In genomic region chr11:78822792-78823498, GRCm38 (mm10) we compare ENCODE assay signal across 9 mouse cellular contexts. TPM values are rescaled to one million over a fixed set of nuclear protein-coding genes. Genes with fewer than 3 reads are reported as not detected.
DNase-seq lines count a peak whose midpoint lies in the region; ATAC-seq and TF ChIP-seq lines count a peak whose summit lies in the region.
"Had no signal": no experiment of that assay in that cellular context is flagged by ENCODE, and none has a peak within 500 bp of the region (broad histone marks: within the 10 kb centered on the region; RNA-seq: fewer than 3 reads in every experiment).

No protein-coding gene starts in this region.

- H3K4me2 ChIP-seq in embryonic facial prominence, embryonic 14.5 days (ENCODE audit: low read depth, low read length): no peak overlapping the region
- no peak overlapping the region for H3K4me2 ChIP-seq in liver, embryonic 14.5 days (ENCODE audit: low read depth)
- H3K4me2 ChIP-seq: liver, embryonic 13.5 days had no signal

- H3K9me3 ChIP-seq in ES-E14 (ENCODE audit: control insufficient read depth, insufficient read depth, low read depth, low read length): no peaks in the 10 kb centered on the region
- no peaks in the 10 kb centered on the region for H3K9me3 ChIP-seq in embryonic facial prominence, embryonic 14.5 days (ENCODE audit: control insufficient read depth, low read length)
- H3K9me3 ChIP-seq in liver, embryonic 14.5 days (ENCODE audit: control insufficient read depth, low read length): no peaks in the 10 kb centered on the region
- H3K9me3 ChIP-seq: liver, embryonic 13.5 days had no signal

- peaks cover 3 to 9% of the 10 kb centered on the region in 2 experiments for H3K4me1 ChIP-seq in ES-E14 (ENCODE audit: control insufficient read depth in 2 of 2, insufficient read depth in 2 of 2, low read length in 2 of 2, poor library complexity in 1 of 2)
- H3K4me1 ChIP-seq in embryonic facial prominence, embryonic 14.5 days (ENCODE audit: control insufficient read depth, insufficient read depth, low read length): peaks cover 14% of the 10 kb centered on the region
- peaks cover 2 to 13% of the 10 kb centered on the region in 2 experiments; a peak in 3 of 4 replicates for H3K4me1 ChIP-seq in liver, embryonic 14.5 days (replicated peaks; ENCODE audit: control insufficient read depth in 2 of 2, insufficient read depth in 2 of 2, low read length in 1 of 2)

- peak; percentile 71 for TF ChIP-seq CTCF in liver, embryonic 14.5 days (IDR thresholded peaks at IDR 0.05; ENCODE audit: low read depth)

- DNase-seq in adrenal gland, adult (ENCODE audit: inconsistent age in 2 of 2, low spot score in 1 of 2): peak; percentile 60 to 86
- no peak for DNase-seq in adrenal gland, postnatal 4 days (ENCODE audit: low spot score in 2 of 2)
- DNase-seq in layer of hippocampus, postnatal 10 days (ENCODE audit: low spot score in 2 of 2): peak; percentile 54 to 65
- DNase-seq in layer of hippocampus, adult 9-10 months (ENCODE audit: low spot score): no peak
- peak; percentile 47 for DNase-seq in ES-E14 (ENCODE audit: low read depth, low spot score)
- peak; percentile 56 for DNase-seq in embryonic facial prominence, embryonic 14.5 days (ENCODE audit: low spot score)
- DNase-seq in liver, embryonic 14.5 days (ENCODE audit: low read depth in 3 of 3, low spot score in 3 of 3): peak in 1 of 3 experiments; percentile 37
- peak; percentile 42 to 59 for DNase-seq in thymus, postnatal 36 days
- DNase-seq: liver, embryonic 13.5 days had no signal

- no peak for ATAC-seq in embryonic facial prominence, embryonic 14.5 days (ENCODE audit: low read depth)
- ATAC-seq in liver, embryonic 14.5 days (ENCODE audit: insufficient read depth): no peak

- in situ Hi-C loops in ES-E14 (cut with MboI; ENCODE audit: low sequenced_read_pairs in 2 of 2, unreplicated experiment in 2 of 2): loop anchor here (10.0 kb wide), 1 partner anchor 238 kb away; no protein-coding TSS in a partner anchor

- no peak overlapping the region for H3K9ac ChIP-seq in ES-E14 (ENCODE audit: insufficient read depth, low read depth, low read length, poor library complexity, severe bottlenecking)
- H3K9ac ChIP-seq in embryonic facial prominence, embryonic 14.5 days (ENCODE audit: low read depth, low read length): no peak overlapping the region
- H3K9ac ChIP-seq in liver, embryonic 14.5 days (replicated peaks): no peak overlapping the region
- H3K9ac ChIP-seq: liver, embryonic 13.5 days had no signal

- H3K4me3 ChIP-seq in ES-E14 (ENCODE audit: insufficient read depth in 1 of 2, low read depth in 1 of 2, low read length in 2 of 2, poor library complexity in 1 of 2, severe bottlenecking in 1 of 2): no peak overlapping the region
- H3K4me3 ChIP-seq in embryonic facial prominence, embryonic 14.5 days (ENCODE audit: low read depth, low read length): no peak overlapping the region
- no peak overlapping the region for H3K4me3 ChIP-seq in liver, embryonic 14.5 days (ENCODE audit: insufficient read depth in 1 of 2, low read depth in 2 of 2, low read length in 2 of 2)
- H3K4me3 ChIP-seq: liver, embryonic 13.5 days had no signal

- H3K27me3 ChIP-seq in embryonic facial prominence, embryonic 14.5 days (replicated peaks; ENCODE audit: control insufficient read depth, insufficient read depth, low read length): no peaks in the 10 kb centered on the region
- H3K27me3 ChIP-seq in liver, embryonic 14.5 days (ENCODE audit: control insufficient read depth, insufficient read depth, low read length): no peaks in the 10 kb centered on the region
- H3K27me3 ChIP-seq: liver, embryonic 13.5 days had no signal

- WGBS in embryonic facial prominence, embryonic 14.5 days: 58% methylated on average over 13 of the region's 13 CpGs
- 38% methylated on average over 13 of the region's 13 CpGs for WGBS in liver, embryonic 14.5 days (ENCODE audit: insufficient replicate concordance)

- no peak overlapping the region for H3K27ac ChIP-seq in ES-E14 (ENCODE audit: insufficient read depth, low read depth, low read length, poor library complexity, severe bottlenecking)
- H3K27ac ChIP-seq in embryonic facial prominence, embryonic 14.5 days (replicated peaks; ENCODE audit: low read depth, low read length): no peak overlapping the region
- no peak overlapping the region for H3K27ac ChIP-seq in liver, embryonic 14.5 days
- H3K27ac ChIP-seq: liver, embryonic 13.5 days had no signal

- TF ChIP-seq EP300 in liver, embryonic 14.5 days (IDR thresholded peaks at IDR 0.05; ENCODE audit: low read depth): no peak

- no peaks in the 10 kb centered on the region for H3K36me3 ChIP-seq in ES-E14 (ENCODE audit: control insufficient read depth, insufficient read depth, low read length, poor library complexity, severe bottlenecking)
- H3K36me3 ChIP-seq in embryonic facial prominence, embryonic 14.5 days (ENCODE audit: control insufficient read depth, insufficient read depth, low read length): no peaks in the 10 kb centered on the region
- no peaks in the 10 kb centered on the region for H3K36me3 ChIP-seq in liver, embryonic 14.5 days (replicated peaks; ENCODE audit: control insufficient read depth, insufficient read depth, low read depth)
- H3K36me3 ChIP-seq: liver, embryonic 13.5 days had no signal

TF ChIP-seq in ES-E14, 5 proteins besides CTCF, POLR2A, EP300 and RAD21:
- TF ChIP-seq CHD2 (IDR thresholded peaks at IDR 0.05; ENCODE audit: low read depth, low read length) (no peak), HCFC1 (IDR thresholded peaks at IDR 0.05; ENCODE audit: borderline replicate concordance, insufficient read depth, low read length) (no peak), ZC3H11A (IDR thresholded peaks at IDR 0.05; ENCODE audit: borderline replicate concordance, low read depth, low read length) (no peak), MAFK (IDR thresholded peaks at IDR 0.05; ENCODE audit: insufficient read depth, low read depth, low read length) (no peak), ZNF384 (IDR thresholded peaks at IDR 0.05; ENCODE audit: low read depth, low read length) (no peak)
TF ChIP-seq in ES-E14: peak in this region for 0.

RNA-seq across cellular contexts. Expression of gene Lyrm9, which starts 3.4 kb away (rescaled TPM):
- total RNA-seq in adrenal gland, postnatal 4 days (2021): 10 to 100 TPM; 24.2 to 28.6 TPM
- 10 to 100 TPM; 23.5 to 24.6 TPM for total RNA-seq in layer of hippocampus, postnatal 10 days (2021)
- total RNA-seq in ES-E14 (2012; rRNA removed): 19.1 TPM in 2 replicates
- polyA plus RNA-seq in embryonic facial prominence, embryonic 14.5 days (2014; fragmentation: Nextera tagmentation; extraction: Ambion mirVana): 10.5 and 14.2 TPM in 2 replicates
- polyA plus RNA-seq in liver, embryonic 14.5 days (2012; rRNA removed): 3.8 and 12.4 TPM in 2 replicates
- 18.1 and 20.4 TPM in 2 replicates for polyA plus RNA-seq in liver, embryonic 14.5 days (2014; fragmentation: Nextera tagmentation; extraction: Ambion mirVana)

Comparison
In these comparisons a context has a peak if more than half of its experiments do, and no peak if none do; other contexts are left out.
1. DNase-seq: peak in adrenal gland, adult (2 of 2), layer of hippocampus, postnatal 10 days (2 of 2), ES-E14 (single experiment), embryonic facial prominence, embryonic 14.5 days (single experiment) and thymus, postnatal 36 days (2 of 2); none in adrenal gland, postnatal 4 days (0 of 2) and layer of hippocampus, adult 9-10 months (single experiment).